Mouse (Mus musculus): ENCODE measurements around the gene Slamf6. TPM values are rescaled to one million over a fixed set of nuclear protein-coding genes. Genes with fewer than 3 reads are reported as not detected.

Gene Slamf6
- polyA plus RNA-seq, 1 experiment: 2.8 TPM

DNA sequence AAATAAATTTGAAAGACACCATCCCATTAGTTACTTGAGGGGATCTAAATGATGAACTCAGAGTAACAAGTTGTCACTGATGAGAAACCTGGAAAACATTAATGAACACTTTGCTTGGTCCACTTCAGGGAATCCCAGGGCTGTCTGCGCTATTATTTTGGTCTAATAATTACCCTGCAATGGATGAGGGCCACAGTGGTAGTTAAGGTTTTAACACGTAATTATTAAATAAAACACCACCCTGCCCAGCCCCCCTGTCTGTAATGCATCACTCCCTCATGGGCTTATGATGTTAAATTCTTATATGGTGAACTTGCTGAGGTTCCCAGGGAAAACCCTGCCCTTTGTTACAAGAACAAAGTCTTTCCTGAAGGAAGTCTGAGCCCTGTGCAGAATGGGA lies 74.6 kb downstream of the Slamf6 start:
- 82% methylated on average over 2 of the region's 2 CpGs for WGBS
- DNase-seq (ENCODE audit: low read depth, low spot score): no peak

GRCm38 (mm10) chr1:171992901-171993530 lies 75.7 kb downstream of the Slamf6 start:
- WGBS: 76% methylated on average over 4 of the region's 4 CpGs
- no peak for DNase-seq (ENCODE audit: low read depth, low spot score)

GRCm38 (mm10) chr1:171994501-171994900 lies 77.2 kb downstream of the Slamf6 start:
- no peak for DNase-seq (ENCODE audit: low read depth, low spot score)
- WGBS: 84% methylated on average over 2 of the region's 2 CpGs

DNA sequence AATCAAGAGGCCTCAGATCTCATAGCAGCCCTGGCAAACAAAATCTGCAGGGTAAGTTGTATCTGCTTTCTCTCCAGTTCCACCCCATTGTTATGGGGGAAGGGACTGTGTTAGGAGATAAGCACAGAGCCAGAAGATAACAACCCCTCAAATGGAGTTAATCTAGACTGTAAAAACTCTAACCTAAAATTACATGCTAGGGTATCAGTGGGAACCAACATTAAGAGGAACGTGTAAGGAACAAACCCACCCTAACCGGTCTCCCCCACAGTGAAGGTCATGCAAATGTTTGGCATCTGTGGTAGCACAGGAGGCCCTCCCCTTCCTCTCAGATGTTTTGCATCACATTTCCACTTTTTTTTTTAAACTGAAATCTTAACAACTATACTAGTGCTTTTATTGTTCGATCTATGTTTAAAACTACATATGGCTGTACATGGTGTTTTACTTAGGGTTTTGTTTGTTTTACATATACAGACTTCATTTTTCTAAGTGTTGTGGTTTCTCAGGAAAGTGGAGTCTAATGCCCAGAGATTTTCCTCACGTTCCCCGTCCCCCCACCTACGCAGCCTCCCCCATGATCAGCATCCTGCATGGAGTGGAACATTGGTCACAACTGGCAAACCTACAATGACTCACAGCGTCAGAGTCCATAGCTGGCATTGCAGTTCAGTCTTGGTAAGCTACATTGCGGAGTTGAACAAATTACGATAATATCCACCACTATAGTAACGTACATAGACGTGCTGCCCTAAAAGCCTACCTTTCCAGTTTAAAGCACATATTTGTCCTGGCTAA lies 77.8 kb downstream of the Slamf6 start:
- DNase-seq (ENCODE audit: low read depth, low spot score): no peak

DNA sequence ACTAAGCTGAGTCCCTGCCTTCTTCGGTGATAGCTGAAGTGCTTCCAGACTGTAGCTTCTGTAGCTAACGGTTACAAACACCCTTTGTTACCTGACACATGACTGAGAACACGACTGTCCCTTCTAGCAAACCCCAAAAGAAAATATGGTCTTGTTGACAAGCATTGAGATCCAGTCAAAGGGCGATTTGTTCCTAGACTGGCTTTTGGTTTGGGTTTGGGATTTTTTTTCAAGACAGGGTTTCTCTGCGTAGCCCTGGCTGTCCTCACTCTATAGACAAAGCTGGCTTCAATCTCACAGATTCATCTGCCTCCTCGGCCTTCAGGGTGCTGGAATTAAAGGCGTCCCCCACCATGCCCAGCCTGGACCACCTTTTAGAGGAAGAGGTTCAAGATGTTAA lies 79.4 kb downstream of the Slamf6 start:
- no peak for DNase-seq (ENCODE audit: low read depth, low spot score)
- 74% methylated on average over 7 of the region's 7 CpGs for WGBS

More for the DNA sequence above, 77.8 kb downstream of the Slamf6 start:
- 77% methylated on average over 11 of the region's 11 CpGs for WGBS

GRCm38 (mm10) chr1:171998820-171999597 lies 81.7 kb downstream of the Slamf6 start:
- no peak for DNase-seq (ENCODE audit: low read depth, low spot score)

GRCm38 (mm10) chr1:172000641-172001040 lies 83.3 kb downstream of the Slamf6 start:
- DNase-seq (ENCODE audit: low read depth, low spot score): no peak
- WGBS: 58% methylated on average over 3 of the region's 3 CpGs

More at GRCm38 (mm10) chr1:171998820-171999597, 81.7 kb downstream of the Slamf6 start:
- 88% methylated on average over 13 of the region's 13 CpGs for WGBS

DNA sequence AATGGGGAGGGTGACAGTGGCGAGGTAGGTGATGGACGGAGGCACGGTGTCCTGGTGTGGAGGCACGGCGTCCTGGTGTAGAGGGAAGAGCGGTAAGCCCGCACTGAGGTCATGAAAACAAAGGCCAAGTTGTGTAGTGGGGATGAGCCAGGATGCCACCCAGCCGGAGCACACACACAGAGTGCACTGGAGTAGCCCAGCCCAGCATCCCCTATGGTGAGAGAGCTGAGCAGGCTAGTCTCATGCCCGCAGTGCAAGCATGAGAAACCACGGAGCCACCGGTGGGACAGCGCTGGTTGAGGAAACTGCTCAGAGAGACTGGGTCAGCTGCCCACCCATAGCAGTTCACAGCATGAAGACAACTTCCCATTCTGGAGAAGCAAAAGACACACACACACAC lies 84.3 kb downstream of the Slamf6 start:
- WGBS: 85% methylated on average over 12 of the region's 12 CpGs

More for the DNA sequence above, 84.3 kb downstream of the Slamf6 start:
- DNase-seq (ENCODE audit: low read depth, low spot score): no peak

Other genes with a start within 250 kb of the Slamf6 start
- 12.7 and 13.5 TPM in 2 replicates for gene Cd48, start 235.5 kb upstream of the Slamf6 start, polyA plus RNA-seq (2012; rRNA removed)
- gene Slamf1, start 150.4 kb upstream of the Slamf6 start, polyA plus RNA-seq (2012; rRNA removed): 0.62 and 0.81 TPM in 2 replicates
- gene Cd84, start 77.8 kb upstream of the Slamf6 start, polyA plus RNA-seq (2012; rRNA removed): 0.99 and 1.5 TPM in 2 replicates
- gene Gm10521, start 21.9 kb upstream of the Slamf6 start, polyA plus RNA-seq (2012; rRNA removed): 0.06 and 0.21 TPM in 2 replicates
- 1.5 and 1.6 TPM in 2 replicates for gene Vangl2, start 110.9 kb downstream of the Slamf6 start, polyA plus RNA-seq (2012; rRNA removed)
- gene Nhlh1, start 140.1 kb downstream of the Slamf6 start, polyA plus RNA-seq (2012; rRNA removed): 0.07 TPM in 1 of 2 replicates, not detected in the other
- 66.6 and 76.3 TPM in 2 replicates for gene Copa, start 165.0 kb downstream of the Slamf6 start, polyA plus RNA-seq (2012; rRNA removed)
- gene Ncstn, start 165.3 kb downstream of the Slamf6 start, polyA plus RNA-seq (2012; rRNA removed): 108 and 149 TPM in 2 replicates
- gene Pex19, start 209.2 kb downstream of the Slamf6 start, polyA plus RNA-seq (2012; rRNA removed): 81.2 and 108 TPM in 2 replicates
- 25.3 and 37.6 TPM in 2 replicates for gene Dcaf8, start 230.6 kb downstream of the Slamf6 start, polyA plus RNA-seq (2012; rRNA removed)

Data from large intestine, adult 2 months (tissue).